Mouse (Mus musculus): Measurements from ENCODE around the gene Slc47a1. TPM values are rescaled to one million over a fixed set of nuclear protein-coding genes. Genes with fewer than 3 reads are reported as not detected.
A peak's percentile ranks its signal among the peaks of the same experiment; 100 is the strongest.

Slc47a1 gene
- polyA plus RNA-seq, 1 experiment from 2014 or later = 2.9 TPM

DNA sequence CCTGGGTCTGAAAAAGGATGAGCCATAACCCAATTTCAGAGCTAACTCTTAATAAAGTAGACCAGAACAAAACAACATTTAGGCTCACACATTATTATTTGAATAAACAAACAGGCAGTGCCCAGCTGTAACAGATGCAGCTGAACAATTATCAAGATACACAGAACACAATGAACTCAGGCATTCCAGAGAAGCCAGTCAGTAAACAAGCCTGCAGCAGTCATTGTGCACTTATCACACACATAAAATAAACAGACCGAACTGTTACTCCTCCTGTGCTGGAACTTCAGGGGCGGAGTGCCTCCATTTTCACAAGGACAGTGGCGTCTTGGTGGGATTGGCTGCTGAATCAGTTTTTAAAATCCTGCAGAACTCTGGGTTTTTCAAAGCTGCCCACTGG, 83.7 kb downstream of the Slc47a1 start:
- Histone ChIP-seq H3K27me3 (replicated peaks; ENCODE audit: insufficient read depth, low read length) (no peaks in the 10 kb centered on the region), H3K4me3 (ENCODE audit: low read depth, low read length) (no peak overlapping the region), H3K27ac (ENCODE audit: low read length) (peak overlapping the region; percentile 68), H3K36me3 (ENCODE audit: insufficient read depth, low read length) (no peaks in the 10 kb centered on the region), H3K9ac (replicated peaks; ENCODE audit: low read depth) (no peak overlapping the region), H3K9me3 (ENCODE audit: low read length) (no peaks in the 10 kb centered on the region), H3K4me1 (ENCODE audit: insufficient read depth, low read depth, low read length) (no peaks in the 10 kb centered on the region), H3K4me2 (replicated peaks; ENCODE audit: low read depth, low read length) (no peak overlapping the region)
- TF ChIP-seq CTCF (IDR thresholded peaks at IDR 0.05) (no peak), EP300 (IDR thresholded peaks at IDR 0.05) (peak; percentile 81)
- peak; percentile 79 for ATAC-seq
- peak; percentile 81 for DNase-seq (ENCODE audit: low spot score)
- WGBS = 28% methylated on average over 3 of the region's 3 CpGs

Other genes starting within 250 kb of the Slc47a1 start
- gene Usp22, start 203.3 kb downstream of the Slc47a1 start, polyA plus RNA-seq (2015; fragmentation: Nextera tagmentation; extraction: Ambion mirVana) = 38.4 and 39.9 TPM in 2 replicates
- 7.3 and 7.8 TPM in 2 replicates for gene Aldh3a1, start 170.8 kb downstream of the Slc47a1 start, polyA plus RNA-seq (2015; fragmentation: Nextera tagmentation; extraction: Ambion mirVana)
- gene Aldh3a2, start 110.9 kb downstream of the Slc47a1 start, polyA plus RNA-seq (2015; fragmentation: Nextera tagmentation; extraction: Ambion mirVana) = 67.4 and 68.4 TPM in 2 replicates
- gene Slc47a2, start 35.5 kb downstream of the Slc47a1 start, polyA plus RNA-seq (2015; fragmentation: Nextera tagmentation; extraction: Ambion mirVana) = 0.19 and 0.20 TPM in 2 replicates
- 0.24 and 0.32 TPM in 2 replicates for gene Rnf112, start 75.8 kb upstream of the Slc47a1 start, polyA plus RNA-seq (2015; fragmentation: Nextera tagmentation; extraction: Ambion mirVana)
- 2,152 and 2,309 TPM in 2 replicates for gene Mfap4, start 107.1 kb upstream of the Slc47a1 start, polyA plus RNA-seq (2015; fragmentation: Nextera tagmentation; extraction: Ambion mirVana)
- gene Mapk7, start 116.1 kb upstream of the Slc47a1 start, polyA plus RNA-seq (2015; fragmentation: Nextera tagmentation; extraction: Ambion mirVana) = 36.2 and 39.5 TPM in 2 replicates
- gene B9d1, start 126.8 kb upstream of the Slc47a1 start, polyA plus RNA-seq (2015; fragmentation: Nextera tagmentation; extraction: Ambion mirVana) = 16.8 and 17.1 TPM in 2 replicates
- 41.0 and 47.7 TPM in 2 replicates for gene Epn2, start 201.3 kb upstream of the Slc47a1 start, polyA plus RNA-seq (2015; fragmentation: Nextera tagmentation; extraction: Ambion mirVana)